Mouse (Mus musculus) MEL (cell line): ENCODE measurements around the gene Poc1a. TPM values are rescaled to one million over a fixed set of nuclear protein-coding genes. Genes with fewer than 3 reads are reported as not detected.

ENCODE experiments used
- DNase-seq: peaks from one replicate; pipeline ENCODE4 v3.0.0; 2011; ENCODE audit warnings: low read depth, low spot score
- H3K27ac ChIP-seq: 2 replicates; pipeline ENCODE4 v1.5.1; 2012; ENCODE audit warnings: low read depth, mild to moderate bottlenecking, control low read depth, low read length, moderate library complexity; ENCODE audit not compliant: control insufficient read depth
- H3K27me3 ChIP-seq, 2 experiments: fragments of 150-350 bp in 1 of 2; sonication (generic) in 1 of 2; 2 replicates each; pipeline ENCODE4 v1.6.1; 2012; ENCODE audit warnings: low read length in 2 of 2, mild to moderate bottlenecking in 2 of 2, improper control_type of control experiment in 1 of 2, moderate library complexity in 1 of 2; ENCODE audit not compliant: insufficient read depth in 2 of 2, control insufficient read depth in 1 of 2
- H3K36me3 ChIP-seq, 2 experiments: 2 replicates each; pipeline ENCODE4 v1.6.1; 2012 to 2014; ENCODE audit warnings: low read length in 2 of 2, improper control_type of control experiment in 1 of 2, inconsistent platforms in 1 of 2, mild to moderate bottlenecking in 1 of 2; ENCODE audit not compliant: insufficient read depth in 2 of 2, control insufficient read depth in 1 of 2
- H3K4me1 ChIP-seq, 2 experiments: fragments of 150-350 bp in 1 of 2; sonication (generic) in 1 of 2; 2 replicates each; pipeline ENCODE4 v1.6.1; 2012; ENCODE audit warnings: low read length in 2 of 2, improper control_type of control experiment in 1 of 2, mild to moderate bottlenecking in 1 of 2; ENCODE audit not compliant: insufficient read depth in 2 of 2, control insufficient read depth in 1 of 2
- H3K4me3 ChIP-seq, 2 experiments: fragments of 150-350 bp in 1 of 2; sonication (generic) in 1 of 2; 2 replicates each; pipeline ENCODE4 v1.5.1; 2012; ENCODE audit warnings: low read depth in 2 of 2, low read length in 2 of 2, mild to moderate bottlenecking in 2 of 2, moderate library complexity in 2 of 2, control low read depth in 1 of 2, improper control_type of control experiment in 1 of 2; ENCODE audit not compliant: control insufficient read depth in 1 of 2, insufficient read depth in 1 of 2
- H3K79me2 ChIP-seq: 2 replicates; pipeline ENCODE4 v1.6.1; 2012; ENCODE audit warnings: mild to moderate bottlenecking, low read length, moderate library complexity; ENCODE audit not compliant: control insufficient read depth, poor library complexity, insufficient read depth
- H3K9ac ChIP-seq: 2 replicates; pipeline ENCODE4 v1.6.1; 2012; ENCODE audit warnings: low read depth, mild to moderate bottlenecking, control low read depth, low read length, moderate library complexity; ENCODE audit not compliant: control insufficient read depth, poor library complexity, severe bottlenecking
- H3K9me3 ChIP-seq: fragments of 150-350 bp; sonication (generic); replicated peaks from 2 replicates; pipeline ENCODE4 v1.6.1; 2012; ENCODE audit warnings: mild to moderate bottlenecking, low read length, improper control_type of control experiment, moderate library complexity; ENCODE audit not compliant: insufficient read depth
- CHD1 ChIP-seq: IDR thresholded peaks from 2 replicates; pipeline ENCODE4 v1.6.1; 2012; ENCODE audit warnings: low read depth, mild to moderate bottlenecking, inconsistent platforms, low read length, improper control_type of control experiment
- CHD2 ChIP-seq: IDR thresholded peaks from 2 replicates; pipeline ENCODE4 v1.6.1; 2011; ENCODE audit warnings: low read length, improper control_type of control experiment
- CTCF ChIP-seq, 3 experiments: IDR thresholded peaks in 2 of 3; conservative IDR thresholded peaks in 1 of 3; 2 replicates each; pipeline ENCODE4 v1.5.1; 2011 to 2012; ENCODE audit warnings: low read length in 3 of 3, low read depth in 2 of 3, mild to moderate bottlenecking in 2 of 3, improper control_type of control experiment in 1 of 3, inconsistent platforms in 1 of 3, mixed read lengths in 1 of 3, moderate library complexity in 1 of 3; ENCODE audit not compliant: control insufficient read depth in 1 of 3, insufficient read depth in 1 of 3, poor library complexity in 1 of 3, severe bottlenecking in 1 of 3
- E2F4 ChIP-seq: IDR thresholded peaks from 2 replicates; pipeline ENCODE4 v1.6.1; 2011; ENCODE audit warnings: low read depth, low read length, improper control_type of control experiment, borderline replicate concordance
- ELF1 ChIP-seq: IDR thresholded peaks from 2 replicates; pipeline ENCODE4 v1.6.1; 2014; ENCODE audit warnings: low read depth, mild to moderate bottlenecking, inconsistent platforms, low read length, improper control_type of control experiment, moderate library complexity
- ETS1 ChIP-seq: IDR thresholded peaks from 2 replicates; pipeline ENCODE4 v1.6.1; 2012; ENCODE audit warnings: low read depth, mild to moderate bottlenecking, inconsistent platforms, low read length, improper control_type of control experiment, moderate library complexity
- GABPA ChIP-seq: IDR thresholded peaks from 2 replicates; pipeline ENCODE4 v1.6.1; 2012; ENCODE audit warnings: low read depth, mild to moderate bottlenecking, inconsistent platforms, low read length, improper control_type of control experiment, moderate library complexity
- GATA1 ChIP-seq: IDR thresholded peaks from 2 replicates; pipeline ENCODE4 v1.6.1; 2011; ENCODE audit warnings: low read depth, low read length, improper control_type of control experiment
- HCFC1 ChIP-seq: IDR thresholded peaks from 2 replicates; pipeline ENCODE4 v1.6.1; 2012; ENCODE audit warnings: low read depth, mild to moderate bottlenecking, inconsistent platforms, low read length, improper control_type of control experiment, moderate library complexity
- JUND ChIP-seq: IDR thresholded peaks from 2 replicates; pipeline ENCODE4 v1.6.1; 2011; ENCODE audit warnings: low read depth, mild to moderate bottlenecking, improper control_type of control experiment, low read length
- MAFK ChIP-seq: IDR thresholded peaks from 2 replicates; pipeline ENCODE4 v1.6.1; 2011; ENCODE audit warnings: low read depth, mild to moderate bottlenecking, low read length, improper control_type of control experiment, borderline replicate concordance
- MAX ChIP-seq: IDR thresholded peaks from 2 replicates; pipeline ENCODE4 v1.6.1; 2011; ENCODE audit warnings: low read length, improper control_type of control experiment
- MAZ ChIP-seq: IDR thresholded peaks from 2 replicates; pipeline ENCODE4 v1.6.1; 2012; ENCODE audit warnings: low read depth, mild to moderate bottlenecking, inconsistent platforms, low read length, improper control_type of control experiment
- MXI1 ChIP-seq: IDR thresholded peaks from 2 replicates; pipeline ENCODE4 v1.6.1; 2011; ENCODE audit warnings: mild to moderate bottlenecking, low read depth, low read length, improper control_type of control experiment
- MYB ChIP-seq: IDR thresholded peaks from 2 replicates; pipeline ENCODE4 v1.6.1; 2011; ENCODE audit warnings: mild to moderate bottlenecking, low read depth, low read length, improper control_type of control experiment
- MYC ChIP-seq: IDR thresholded peaks from 2 replicates; pipeline ENCODE4 v1.6.1; 2011; ENCODE audit warnings: low read depth, mild to moderate bottlenecking, low read length, improper control_type of control experiment, moderate library complexity
- NELFE ChIP-seq: IDR thresholded peaks from 2 replicates; pipeline ENCODE4 v1.6.1; 2011; ENCODE audit warnings: low read depth, low read length, improper control_type of control experiment
- NRF1 ChIP-seq: IDR thresholded peaks from 2 replicates; pipeline ENCODE4 v1.6.1; 2014; ENCODE audit warnings: low read depth, mild to moderate bottlenecking, inconsistent platforms, low read length, improper control_type of control experiment, moderate library complexity; ENCODE audit not compliant: poor library complexity, insufficient read depth, severe bottlenecking
- POLR2AphosphoS2 ChIP-seq: IDR thresholded peaks from 2 replicates; pipeline ENCODE4 v1.6.1; 2011; ENCODE audit warnings: low read length, improper control_type of control experiment
- POLR2AphosphoS5 ChIP-seq: IDR thresholded peaks from 2 replicates; pipeline ENCODE4 v1.6.1; 2012; ENCODE audit warnings: low read depth, borderline replicate concordance, mild to moderate bottlenecking, inconsistent platforms, low read length, moderate library complexity, mixed read lengths
- RCOR1 ChIP-seq: IDR thresholded peaks from 2 replicates; pipeline ENCODE4 v1.6.1; 2012; ENCODE audit warnings: low read depth, mild to moderate bottlenecking, inconsistent platforms, low read length, improper control_type of control experiment
- TAL1 ChIP-seq: IDR thresholded peaks from 2 replicates; pipeline ENCODE4 v1.6.1; 2012; ENCODE audit warnings: mild to moderate bottlenecking, inconsistent platforms, low read length, moderate library complexity, mixed read lengths
- TCF12 ChIP-seq: IDR thresholded peaks from 2 replicates; pipeline ENCODE4 v1.6.1; 2014; ENCODE audit warnings: low read depth, mild to moderate bottlenecking, inconsistent platforms, low read length, improper control_type of control experiment, moderate library complexity
- UBTF ChIP-seq: IDR thresholded peaks from 2 replicates; pipeline ENCODE4 v1.6.1; 2012; ENCODE audit warnings: low read depth, mild to moderate bottlenecking, inconsistent platforms, low read length, improper control_type of control experiment, moderate library complexity, borderline replicate concordance; ENCODE audit not compliant: insufficient read depth
- USF1 ChIP-seq: IDR thresholded peaks from 2 replicates; pipeline ENCODE4 v1.6.1; 2014; ENCODE audit warnings: low read depth, mild to moderate bottlenecking, inconsistent platforms, low read length, improper control_type of control experiment, moderate library complexity
- USF2 ChIP-seq, 2 experiments: IDR thresholded peaks; 2 replicates each; pipeline ENCODE4 v1.6.1; 2011 to 2012; ENCODE audit warnings: improper control_type of control experiment in 2 of 2, low read length in 2 of 2, borderline replicate concordance in 1 of 2, inconsistent platforms in 1 of 2, low read depth in 1 of 2, mild to moderate bottlenecking in 1 of 2; ENCODE audit not compliant: insufficient read depth in 1 of 2
- ZNF384 ChIP-seq: IDR thresholded peaks from 2 replicates; pipeline ENCODE4 v1.6.1; 2012; ENCODE audit warnings: low read depth, mild to moderate bottlenecking, inconsistent platforms, low read length, improper control_type of control experiment
- polyA plus RNA-seq, 2 experiments: library from polyadenylated mRNA; stranded (reverse) in 1 of 2; unstranded in 1 of 2; fragments of >175 nt in 1 of 2; fragments of >200 nt in 1 of 2; gene quantifications; 2 replicates each; pipeline versions ENCODE4 v1.2.1 to v1.2.4; 2012; ENCODE audit warnings: low replicate concordance in 2 of 2, low read depth in 1 of 2; ENCODE audit not compliant: insufficient read length in 2 of 2, insufficient read depth in 1 of 2, missing spikeins in 1 of 2
- total RNA-seq: library from RNA; depleted of rRNA; stranded (reverse); fragments of 300-350 nt; gene quantifications from 2 replicates; pipeline ENCODE4 v1.2.3, GENCODE M21; 2012

Gene Poc1a
- total and polyA plus RNA-seq, 3 experiments: 33.8 to 41.3 TPM; not detected in 1

DNA sequence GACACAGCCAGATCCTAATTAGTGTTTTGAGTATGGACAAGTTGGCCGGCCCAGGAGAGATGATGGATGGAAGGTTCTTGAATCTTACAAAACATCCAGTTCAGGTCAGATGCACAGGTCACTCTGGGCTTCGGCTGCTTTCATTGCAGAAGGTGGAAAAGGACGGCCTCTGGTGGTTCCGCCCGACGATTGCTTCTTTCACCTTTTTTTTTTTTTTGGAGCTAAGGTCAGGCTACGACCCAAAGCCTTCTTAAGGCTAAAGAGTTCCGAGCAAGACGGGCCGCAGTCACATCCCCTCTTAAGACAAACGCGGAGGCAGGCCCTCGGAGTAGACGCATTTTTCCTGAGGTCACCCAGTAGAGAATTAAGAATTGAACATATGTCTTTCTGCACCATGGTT, 475 bp upstream of the Poc1a start (continued):
- TF ChIP-seq CHD2 (no peak), HCFC1 (no peak), POLR2AphosphoS2 (0 out of 2 replicates have a peak, but pooled peaks have one; percentile 9), POLR2AphosphoS5 (no peak), UBTF (no peak), GABPA (no peak), NELFE (no peak), TAL1 (no peak), MAZ (no peak), MYC (no peak), E2F4 (no peak), CTCF (IDR thresholded peaks at IDR 0.05 in 2 of 3, conservative IDR thresholded peaks at IDR 0.05 in 1 of 3; ENCODE audit: control insufficient read depth in 1 of 3, insufficient read depth in 1 of 3, low read depth in 2 of 3, low read length in 3 of 3, poor library complexity in 1 of 3, severe bottlenecking in 1 of 3) (peak in 2 of 3 experiments; percentile 54 to 64; a peak in 5 of 6 replicates), NRF1 (no peak), MXI1 (peak; percentile 31; the same call in 1 of the 2 replicates), ELF1 (no peak), GATA1 (no peak)

DNA sequence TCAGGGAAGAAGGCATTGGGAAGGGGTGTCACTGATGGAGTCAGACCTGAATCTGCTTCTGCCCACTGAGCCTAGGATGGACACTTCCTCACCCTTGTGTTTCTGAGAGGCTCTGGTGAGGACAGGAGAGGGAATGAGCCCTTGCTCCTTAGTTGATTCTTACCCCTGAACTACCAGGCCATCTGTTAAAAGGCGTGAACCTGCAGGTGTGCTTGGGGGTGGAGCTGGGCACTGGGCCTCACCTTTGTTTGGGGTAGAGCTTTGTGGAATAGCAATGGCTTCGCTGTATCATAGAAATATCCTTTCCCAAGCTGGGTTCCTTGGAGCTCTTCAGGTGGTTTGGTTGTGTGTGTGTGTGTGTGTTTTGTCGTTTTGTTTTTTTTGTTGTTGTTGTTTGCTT, 1.2 kb downstream of the Poc1a start:
- Histone ChIP-seq H3K9ac (peak overlapping the region; percentile 67; the same call in 1 of the 2 replicates), H3K79me2 (no peaks in the 10 kb centered on the region; the same call in 1 of the 2 replicates), H3K27ac (no peak overlapping the region), H3K4me3 (peak overlapping the region; percentile 53 to 77), H3K9me3 (no peaks in the 10 kb centered on the region), H3K27me3 (no peaks in the 10 kb centered on the region), H3K36me3 (peaks cover 0 to 3% of the 10 kb centered on the region in 2 experiments; a peak in 2 of 4 replicates), H3K4me1 (peaks cover 0 to 7% of the 10 kb centered on the region in 2 experiments; a peak in 2 of 4 replicates)
- no peak for TF ChIP-seq MAX
- TF ChIP-seq MAFK: no peak
- no peak for TF ChIP-seq CHD1
- no peak for TF ChIP-seq NRF1
- TF ChIP-seq E2F4: no peak
- TF ChIP-seq MAZ: no peak
- no peak for TF ChIP-seq JUND
- TF ChIP-seq ZNF384: no peak
- TF ChIP-seq USF1: no peak
- no peak for TF ChIP-seq TCF12
- TF ChIP-seq ETS1: no peak
- TF ChIP-seq MYB: no peak
- TF ChIP-seq RCOR1: no peak
- no peak for TF ChIP-seq CHD2
- TF ChIP-seq USF2 (IDR thresholded peaks at IDR 0.05; ENCODE audit: borderline replicate concordance in 1 of 2, insufficient read depth in 1 of 2, low read depth in 1 of 2, low read length in 2 of 2): no peak
- TF ChIP-seq GABPA: no peak
- DNase-seq: no peak
